Mouse (Mus musculus) thymus, postnatal 25 days (tissue): Measurements from ENCODE around the gene Coasy.
A peak's percentile ranks its signal among the peaks of the same experiment; 100 is the strongest.

ENCODE experiments used
- DNase-seq: peaks from one replicate; pipeline ENCODE4 v3.0.0; 2022

The Coasy gene

GRCm38 (mm10) chr11:101063676-101064327 is 18.6 kb upstream of the Coasy start:
- DNase-seq = peak; percentile 88

GRCm38 (mm10) chr11:101064462-101064861 is 17.9 kb upstream of the Coasy start:
- no peak for DNase-seq

- no peak for DNase-seq
Measured at GRCm38 (mm10) chr11:101065002-101065401, 17.4 kb upstream of the Coasy start.

GRCm38 (mm10) chr11:101066549-101067412 is 15.6 kb upstream of the Coasy start:
- peak; percentile 90 for DNase-seq

- peak; percentile 92 for DNase-seq
Measured at GRCm38 (mm10) chr11:101069391-101070188, 12.8 kb upstream of the Coasy start, which contains the start of gene Naglu. TSS of gene Naglu (plus strand) at chr11:101070012.

- DNase-seq = no peak
Measured at GRCm38 (mm10) chr11:101070189-101070527, 12.2 kb upstream of the Coasy start.

- DNase-seq = no peak
Measured at GRCm38 (mm10) chr11:101070987-101071386, 11.4 kb upstream of the Coasy start.

GRCm38 (mm10) chr11:101071810-101072428 is 10.4 kb upstream of the Coasy start:
- no peak for DNase-seq

- no peak for DNase-seq
Measured at GRCm38 (mm10) chr11:101078121-101078520, 4.2 kb upstream of the Coasy start, which contains the start of gene Hsd17b1. TSS of gene Hsd17b1 (plus strand) at chr11:101078411.

GRCm38 (mm10) chr11:101079746-101080145 is 2.6 kb upstream of the Coasy start:
- DNase-seq = peak; percentile 44

GRCm38 (mm10) chr11:101080421-101080820 is 1.9 kb upstream of the Coasy start:
- DNase-seq = no peak

GRCm38 (mm10) chr11:101081659-101082058 is 706 bp upstream of the Coasy start:
- no peak for DNase-seq

GRCm38 (mm10) chr11:101083083-101083697 is 825 bp downstream of the Coasy start:
- no peak for DNase-seq

GRCm38 (mm10) chr11:101084246-101084645 is 1.9 kb downstream of the Coasy start:
- DNase-seq = no peak

GRCm38 (mm10) chr11:101084811-101085210 is 2.4 kb downstream of the Coasy start:
- no peak for DNase-seq

- no peak for DNase-seq
Measured at GRCm38 (mm10) chr11:101085617-101086322, 3.4 kb downstream of the Coasy start.

GRCm38 (mm10) chr11:101086323-101086674 is 3.9 kb downstream of the Coasy start:
- DNase-seq = no peak

- DNase-seq = peak; percentile 88
Measured at GRCm38 (mm10) chr11:101086756-101087681, 4.7 kb downstream of the Coasy start, which contains the start of gene Mlx. TSS of gene Mlx (plus strand) at chr11:101087277.

- DNase-seq = no peak
Measured at GRCm38 (mm10) chr11:101087682-101088055, 5.3 kb downstream of the Coasy start.

GRCm38 (mm10) chr11:101089931-101090330 is 7.6 kb downstream of the Coasy start:
- DNase-seq = no peak

- DNase-seq = no peak
Measured at GRCm38 (mm10) chr11:101094930-101095313, 12.6 kb downstream of the Coasy start.
